Mouse (Mus musculus) stomach, postnatal 0 days (tissue): ENCODE data around the gene Rxra. TPM values are rescaled to one million over a fixed set of nuclear protein-coding genes. Genes with fewer than 3 reads are reported as not detected.

Experiments used
- ATAC-seq: fragments of 200-750 bp; cut with Nextera tagmentation; 2 replicates; pipeline ENCODE4 v1.8.0; 2017; ENCODE audit not compliant: low FRiP score, low TSS enrichment
- DNase-seq: peaks from one replicate; pipeline ENCODE4 v3.0.0-alpha.2; 2016; ENCODE audit warnings: low spot score
- H3K27ac ChIP-seq: fragments of 300-500 bp; sonication (generic); replicated peaks from 2 replicates; pipeline ENCODE4 v1.5.1; 2014; ENCODE audit warnings: mild to moderate bottlenecking, control low read depth
- H3K27me3 ChIP-seq: fragments of 300-500 bp; sonication (generic); 2 replicates; pipeline ENCODE4 v1.6.1; 2014; ENCODE audit warnings: low read length; ENCODE audit not compliant: control insufficient read depth, insufficient read depth
- H3K36me3 ChIP-seq: fragments of 300-500 bp; sonication (generic); 2 replicates; pipeline ENCODE4 v1.6.1; 2014; ENCODE audit warnings: low read length, mixed read lengths; ENCODE audit not compliant: control insufficient read depth, insufficient read depth
- H3K4me1 ChIP-seq: fragments of 300-500 bp; sonication (generic); replicated peaks from 2 replicates; pipeline ENCODE4 v1.6.1; 2014; ENCODE audit warnings: antibody characterized with exemption; ENCODE audit not compliant: control insufficient read depth, insufficient read depth
- H3K4me2 ChIP-seq: fragments of 300-500 bp; sonication (generic); replicated peaks from 2 replicates; pipeline ENCODE4 v1.6.1; 2014; ENCODE audit warnings: low read depth, mild to moderate bottlenecking, control low read depth, moderate library complexity
- H3K4me3 ChIP-seq: fragments of 300-500 bp; sonication (generic); 2 replicates; pipeline ENCODE4 v1.5.1; 2014; ENCODE audit warnings: low read depth, low read length, control low read depth
- H3K9ac ChIP-seq: fragments of 300-500 bp; sonication (generic); 2 replicates; pipeline ENCODE4 v1.6.1; 2014; ENCODE audit warnings: mild to moderate bottlenecking, low read length, control low read depth, mixed read lengths
- H3K9me3 ChIP-seq: fragments of 300-500 bp; sonication (generic); 2 replicates; pipeline ENCODE4 v1.6.1; 2016; ENCODE audit warnings: low read length; ENCODE audit not compliant: control insufficient read depth
- CTCF ChIP-seq: IDR thresholded peaks from 2 replicates; pipeline ENCODE4 v1.5.1; 2016; ENCODE audit warnings: antibody characterized with exemption, low read depth, mild to moderate bottlenecking, moderate library complexity
- EP300 ChIP-seq: optimal IDR thresholded peaks from 2 replicates; pipeline ENCODE3; 2016; ENCODE audit warnings: antibody characterized with exemption
- WGBS: fragments of 180-500 bp; shearing (Covaris S2); extraction: QIAGEN DNeasy Blood & Tissue Kit; methylation state at CpG from one replicate; pipeline ENCODE4 v1.1.7; 2014; 5-methylcytosine and 5-hydroxymethylcytosine counted together
- polyA plus RNA-seq: library from polyadenylated mRNA; unstranded; fragments of >200 nt; fragmentation: Nextera tagmentation; extraction: Ambion mirVana; gene quantifications from 2 replicates; pipeline ENCODE4 v1.2.1, GENCODE M21; 2015

Gene Rxra
- polyA plus RNA-seq, 1 experiment from 2014 or later, result 8.7 TPM

DNA sequence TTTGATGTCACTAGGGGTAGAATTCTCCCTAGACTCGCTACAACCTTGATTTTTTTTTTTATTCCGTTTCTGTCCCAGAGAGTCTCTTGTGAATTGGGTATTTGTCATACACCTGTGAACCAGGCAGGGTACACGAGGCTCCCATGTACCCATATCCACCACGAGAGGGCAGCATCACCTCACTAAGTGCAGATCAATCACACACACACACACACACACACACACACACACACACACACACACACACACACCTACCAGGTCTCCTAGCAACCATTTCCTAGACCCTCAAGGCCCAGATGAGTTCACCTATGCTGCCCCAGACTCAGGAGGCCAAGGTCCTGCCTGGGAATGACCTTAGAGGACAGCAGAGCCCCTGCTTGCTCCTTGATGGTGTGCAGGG, 94.0 kb downstream of the Rxra start:
- TF ChIP-seq CTCF, result peak; percentile 89
- TF ChIP-seq EP300, result no peak
- peak; percentile 68 for DNase-seq
- 1% methylated on average over 4 of the region's 4 CpGs for WGBS

DNA sequence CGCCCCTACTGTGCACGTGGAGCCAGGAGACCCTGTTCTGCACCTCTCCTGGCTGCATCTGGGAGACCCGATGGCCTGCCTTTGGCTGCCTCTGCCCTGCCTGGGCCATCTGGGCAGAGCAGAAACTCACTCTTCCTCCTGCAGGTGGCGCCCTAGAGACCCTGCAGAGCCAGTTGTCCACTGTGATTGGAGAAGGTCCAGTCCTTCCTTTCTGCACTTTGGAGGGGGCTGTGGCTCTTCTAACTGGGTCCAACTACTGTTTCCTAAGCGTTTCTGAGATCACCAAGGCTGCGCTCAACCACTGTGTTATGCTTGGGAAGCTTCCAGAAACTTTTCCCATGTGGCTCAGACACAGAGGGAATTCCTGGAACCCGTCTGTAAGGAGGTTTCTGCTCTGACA, 95.7 kb downstream of the Rxra start:
- Histone ChIP-seq H3K4me2 (no peak overlapping the region), H3K4me3 (no peak overlapping the region), H3K9ac (no peak overlapping the region), H3K27ac (0 out of 2 replicates have a peak overlapping the region, but pooled peaks have one; percentile 35), H3K27me3 (no peaks in the 10 kb centered on the region), H3K4me1 (no peaks in the 10 kb centered on the region), H3K9me3 (no peaks in the 10 kb centered on the region), H3K36me3 (no peaks in the 10 kb centered on the region)
- ATAC-seq (peak; percentile 47; the same call in 1 of the 2 replicates), DNase-seq (peak; percentile 86)
- peak; percentile 99 for TF ChIP-seq CTCF
- no peak for TF ChIP-seq EP300
- WGBS, result 18% methylated on average over 7 of the region's 7 CpGs

More for the DNA sequence above, 94.0 kb downstream of the Rxra start:
- H3K4me1 ChIP-seq, result no peaks in the 10 kb centered on the region
- no peak overlapping the region for H3K9ac ChIP-seq
- no peak overlapping the region for H3K27ac ChIP-seq
- no peak overlapping the region for H3K4me3 ChIP-seq
- no peak for ATAC-seq
- H3K36me3 ChIP-seq, result no peaks in the 10 kb centered on the region
- H3K9me3 ChIP-seq, result no peaks in the 10 kb centered on the region
- no peaks in the 10 kb centered on the region for H3K27me3 ChIP-seq
- no peak overlapping the region for H3K4me2 ChIP-seq

DNA sequence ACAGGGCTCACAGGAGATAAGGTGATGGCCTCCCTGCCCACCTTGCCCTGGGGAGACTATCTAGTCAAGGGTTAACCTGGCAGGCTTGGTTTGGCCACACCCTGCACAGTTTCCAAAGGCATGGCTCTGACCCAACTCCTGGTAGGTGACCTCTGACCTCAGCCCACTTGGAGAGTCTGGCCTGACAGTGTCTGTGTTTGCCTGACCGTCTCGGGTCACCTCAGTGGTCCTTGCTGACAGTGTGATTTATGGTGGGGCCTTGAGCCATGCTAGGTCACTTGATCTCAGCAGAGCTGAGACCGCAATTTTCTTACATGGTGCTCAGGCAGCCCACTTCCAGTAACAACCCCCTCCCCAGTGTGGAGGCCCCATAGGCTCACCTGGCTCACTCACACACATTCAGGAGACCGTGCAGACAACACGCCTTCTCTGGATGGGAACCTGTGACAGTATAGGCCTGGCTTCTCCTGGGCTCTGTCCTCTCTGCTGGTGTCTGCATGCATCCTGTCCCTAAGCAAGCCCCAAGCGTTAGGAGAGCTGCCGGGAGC, 96.7 kb downstream of the Rxra start:
- Histone ChIP-seq H3K4me1 (no peaks in the 10 kb centered on the region), H3K9ac (no peak overlapping the region), H3K4me2 (no peak overlapping the region), H3K27ac (peak overlapping the region; percentile 93; the same call in 1 of the 2 replicates), H3K36me3 (no peaks in the 10 kb centered on the region), H3K27me3 (no peaks in the 10 kb centered on the region), H3K9me3 (no peaks in the 10 kb centered on the region), H3K4me3 (no peak overlapping the region)
- 60% methylated on average over 7 of the region's 7 CpGs for WGBS
- DNase-seq (no peak), ATAC-seq (no peak)
- TF ChIP-seq EP300 (no peak), CTCF (no peak)

DNA sequence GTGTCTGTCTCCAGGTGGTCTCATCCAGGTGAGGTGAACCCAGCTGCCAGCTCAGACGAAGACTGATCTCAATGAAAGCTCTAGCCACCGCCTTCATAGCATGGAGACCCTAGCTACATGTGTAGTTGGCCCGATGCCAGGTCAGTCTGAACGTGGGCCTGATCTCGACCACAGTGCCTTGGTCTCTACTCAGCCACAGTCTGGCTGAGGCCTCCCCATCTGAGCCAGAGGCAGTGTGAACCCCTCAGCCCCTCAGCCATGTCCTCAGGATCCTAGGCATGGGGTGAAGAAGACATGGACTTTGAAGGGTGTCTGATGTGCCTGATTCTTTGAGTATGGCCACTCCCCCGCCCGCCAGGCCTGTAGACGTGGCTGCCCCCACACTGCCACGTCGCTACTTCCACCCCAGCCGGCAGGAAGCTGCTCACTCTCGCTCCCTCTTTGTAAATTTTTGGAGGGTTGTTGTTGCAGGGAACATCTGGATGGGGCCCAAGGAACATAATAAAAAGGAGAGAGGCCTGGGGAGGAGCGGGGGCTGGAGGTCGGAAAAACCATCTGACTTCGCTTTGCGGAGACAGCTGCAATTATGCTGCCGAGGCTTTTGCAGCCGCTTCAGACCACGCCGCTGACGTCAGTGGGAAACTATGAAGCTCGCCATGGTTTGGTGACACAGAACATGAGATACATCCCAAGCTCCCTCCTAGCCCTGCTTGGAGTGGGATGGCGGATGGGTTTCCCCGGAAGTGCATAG, 97.9 kb downstream of the Rxra start:
- no peaks in the 10 kb centered on the region for H3K9me3 ChIP-seq
- 39% methylated on average over 24 of the region's 24 CpGs for WGBS
- ATAC-seq (peak; percentile 59), DNase-seq (peak; percentile 56)
- H3K4me2 ChIP-seq, result no peak overlapping the region
- H3K36me3 ChIP-seq, result no peaks in the 10 kb centered on the region
- 0 out of 2 replicates have a peak overlapping the region, but pooled peaks have one; percentile 5 for H3K9ac ChIP-seq
- TF ChIP-seq EP300 (peak; percentile 51), CTCF (no peak)
- peak overlapping the region; percentile 93 for H3K27ac ChIP-seq
- no peak overlapping the region for H3K4me3 ChIP-seq
- H3K4me1 ChIP-seq, result no peaks in the 10 kb centered on the region
- no peaks in the 10 kb centered on the region for H3K27me3 ChIP-seq

DNA sequence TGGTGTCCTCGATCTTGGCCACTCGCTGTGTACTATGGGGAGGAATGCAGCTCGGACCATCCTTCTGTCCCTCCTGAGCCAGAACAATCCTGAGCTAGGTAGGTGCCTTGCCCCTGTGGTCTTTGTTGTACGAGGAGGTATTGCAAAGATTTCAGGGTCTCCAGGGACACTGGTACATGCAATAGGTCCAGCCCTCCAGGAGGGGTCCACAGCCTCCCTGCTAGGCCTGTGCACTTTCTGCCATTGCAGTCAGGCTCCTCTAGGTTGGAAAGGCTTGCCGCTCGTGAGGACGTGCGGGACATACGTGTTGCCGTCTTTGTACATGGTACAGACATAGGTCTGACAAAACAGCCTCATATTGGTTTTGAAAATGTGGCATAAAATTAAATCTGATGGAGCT, 98.8 kb downstream of the Rxra start:
- Histone ChIP-seq H3K9ac (no peak overlapping the region), H3K9me3 (no peaks in the 10 kb centered on the region), H3K27me3 (no peaks in the 10 kb centered on the region), H3K27ac (peak overlapping the region; percentile 93), H3K36me3 (no peaks in the 10 kb centered on the region), H3K4me1 (no peaks in the 10 kb centered on the region; the same call in 1 of the 2 replicates), H3K4me3 (no peak overlapping the region), H3K4me2 (no peak overlapping the region)
- DNase-seq, result no peak
- no peak for ATAC-seq
- TF ChIP-seq CTCF (peak; percentile 39), EP300 (no peak)
- WGBS, result 86% methylated on average over 10 of the region's 10 CpGs

DNA sequence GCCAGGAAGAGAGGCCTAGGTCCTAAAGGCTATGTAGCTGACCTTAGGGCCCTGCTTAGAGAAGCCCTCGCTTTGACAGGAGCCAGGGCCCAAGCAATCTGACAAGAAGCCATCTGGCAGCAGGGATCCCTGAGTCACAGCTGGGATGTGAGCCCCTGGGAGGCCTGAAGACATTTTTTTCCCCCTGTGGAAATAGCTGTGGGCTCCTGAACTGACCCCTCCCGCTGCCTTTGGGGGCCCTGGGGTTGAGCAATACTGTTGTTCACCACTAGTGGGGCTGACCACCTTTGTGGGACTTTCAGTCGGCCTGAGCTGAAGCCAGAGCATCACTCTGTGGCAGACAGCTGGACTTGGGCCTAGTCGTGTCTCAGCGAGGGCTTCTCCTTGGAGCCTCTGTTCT, 99.4 kb downstream of the Rxra start:
- Histone ChIP-seq H3K27ac (peak overlapping the region; percentile 93), H3K4me3 (no peak overlapping the region), H3K4me2 (no peak overlapping the region), H3K36me3 (no peaks in the 10 kb centered on the region), H3K9ac (no peak overlapping the region), H3K9me3 (no peaks in the 10 kb centered on the region), H3K27me3 (no peaks in the 10 kb centered on the region), H3K4me1 (no peaks in the 10 kb centered on the region; the same call in 1 of the 2 replicates)
- TF ChIP-seq EP300 (no peak), CTCF (peak; percentile 66)
- DNase-seq (no peak), ATAC-seq (peak; percentile 20; the same call in 1 of the 2 replicates)
- WGBS, result 34% methylated on average over 5 of the region's 5 CpGs
